Mouse (Mus musculus) C2C12 (cell line): ENCODE measurements around the gene Pcbp4.

Source experiments
- CEBPB ChIP-seq: IDR thresholded peaks from one replicate; pipeline ENCODE4 v1.6.1; 2011; ENCODE audit warnings: low read depth, mild to moderate bottlenecking, control low read depth, moderate library complexity
- CTCF ChIP-seq: IDR thresholded peaks from one replicate; pipeline ENCODE4 v1.5.1; 2011; ENCODE audit not compliant: control insufficient read depth, insufficient read depth, insufficient read length
- FOSL1 ChIP-seq: IDR thresholded peaks from one replicate; pipeline ENCODE4 v1.8.0; 2011; ENCODE audit warnings: mild to moderate bottlenecking, low read length; ENCODE audit not compliant: poor library complexity, insufficient read depth, severe bottlenecking
- MAX ChIP-seq: IDR thresholded peaks from one replicate; pipeline ENCODE4 v1.6.1; 2011; ENCODE audit warnings: mild to moderate bottlenecking, control low read depth
- MYOD1 ChIP-seq: IDR thresholded peaks from one replicate; pipeline ENCODE4 v1.6.1; 2011; ENCODE audit warnings: low read depth; ENCODE audit not compliant: control insufficient read depth, insufficient read length
- MYOG ChIP-seq: IDR thresholded peaks from one replicate; pipeline ENCODE4 v1.6.1; 2011; ENCODE audit not compliant: control insufficient read depth, insufficient read length; ENCODE audit errors: extremely low read depth
- USF1 ChIP-seq: IDR thresholded peaks from one replicate; pipeline ENCODE4 v1.6.1; 2011; ENCODE audit warnings: low read depth, mild to moderate bottlenecking, control low read depth, moderate library complexity

DNA sequence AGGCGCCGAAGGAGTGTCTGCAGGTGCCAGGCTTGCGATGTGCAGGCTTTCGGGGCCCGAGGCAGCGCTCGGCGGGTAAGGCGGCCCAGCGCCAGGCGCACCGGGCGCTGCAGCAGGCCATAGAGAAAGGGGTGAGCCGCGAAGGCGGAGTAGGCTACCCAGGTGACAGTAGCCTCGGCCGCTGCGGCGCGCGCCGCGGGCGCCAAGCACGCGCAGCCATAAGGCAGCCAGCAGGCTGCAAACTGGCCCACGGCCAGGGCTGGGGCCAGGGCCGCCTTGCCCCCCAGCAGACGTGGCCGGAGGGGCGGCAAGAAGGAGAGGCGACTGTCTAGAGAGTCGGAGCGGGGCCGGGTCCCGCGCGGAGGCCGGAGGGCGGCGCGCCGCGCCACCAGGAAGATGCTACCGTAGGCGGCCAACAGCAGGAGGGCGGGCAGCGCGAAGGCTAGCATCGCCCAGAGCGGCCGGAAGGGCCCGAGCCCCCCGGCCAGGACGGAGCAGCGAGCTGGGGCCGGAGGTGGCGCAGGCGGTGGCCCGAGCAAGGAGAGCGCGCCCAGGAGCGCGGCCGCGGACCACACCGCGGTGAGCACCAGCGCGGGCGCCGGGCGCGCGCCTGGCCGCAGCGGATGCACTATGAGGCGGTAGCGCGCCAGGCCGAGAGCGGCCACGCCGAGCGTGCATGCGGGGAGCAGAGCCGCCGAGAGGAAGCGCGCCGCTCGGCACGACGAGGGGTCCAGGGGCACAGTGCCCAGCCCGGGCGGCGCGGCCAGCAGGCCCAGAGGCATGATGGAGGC, 11.9 kb downstream of the Pcbp4 start:
- TF ChIP-seq CTCF: no peak
- no peak for TF ChIP-seq MYOG
- no peak for TF ChIP-seq CEBPB
- TF ChIP-seq MYOD1: no peak
- no peak for TF ChIP-seq USF1
- no peak for TF ChIP-seq MAX
- TF ChIP-seq FOSL1: no peak
